Mouse (Mus musculus) MEL (cell line): Measurements from ENCODE around the gene Tmc2. TPM values are rescaled to one million over a fixed set of nuclear protein-coding genes. Genes with fewer than 3 reads are reported as not detected.

Source experiments
- DNase-seq: peaks from one replicate; pipeline ENCODE4 v3.0.0; 2011; ENCODE audit warnings: low read depth, low spot score
- H3K27ac ChIP-seq: 2 replicates; pipeline ENCODE4 v1.5.1; 2012; ENCODE audit warnings: low read depth, mild to moderate bottlenecking, control low read depth, low read length, moderate library complexity; ENCODE audit not compliant: control insufficient read depth
- H3K27me3 ChIP-seq, 2 experiments: fragments of 150-350 bp in 1 of 2; sonication (generic) in 1 of 2; 2 replicates each; pipeline ENCODE4 v1.6.1; 2012; ENCODE audit warnings: low read length in 2 of 2, mild to moderate bottlenecking in 2 of 2, improper control_type of control experiment in 1 of 2, moderate library complexity in 1 of 2; ENCODE audit not compliant: insufficient read depth in 2 of 2, control insufficient read depth in 1 of 2
- H3K36me3 ChIP-seq, 2 experiments: 2 replicates each; pipeline ENCODE4 v1.6.1; 2012 to 2014; ENCODE audit warnings: low read length in 2 of 2, improper control_type of control experiment in 1 of 2, inconsistent platforms in 1 of 2, mild to moderate bottlenecking in 1 of 2; ENCODE audit not compliant: insufficient read depth in 2 of 2, control insufficient read depth in 1 of 2
- H3K4me1 ChIP-seq, 2 experiments: fragments of 150-350 bp in 1 of 2; sonication (generic) in 1 of 2; 2 replicates each; pipeline ENCODE4 v1.6.1; 2012; ENCODE audit warnings: low read length in 2 of 2, improper control_type of control experiment in 1 of 2, mild to moderate bottlenecking in 1 of 2; ENCODE audit not compliant: insufficient read depth in 2 of 2, control insufficient read depth in 1 of 2
- H3K4me3 ChIP-seq, 2 experiments: fragments of 150-350 bp in 1 of 2; sonication (generic) in 1 of 2; 2 replicates each; pipeline ENCODE4 v1.5.1; 2012; ENCODE audit warnings: low read depth in 2 of 2, low read length in 2 of 2, mild to moderate bottlenecking in 2 of 2, moderate library complexity in 2 of 2, control low read depth in 1 of 2, improper control_type of control experiment in 1 of 2; ENCODE audit not compliant: control insufficient read depth in 1 of 2, insufficient read depth in 1 of 2
- H3K79me2 ChIP-seq: 2 replicates; pipeline ENCODE4 v1.6.1; 2012; ENCODE audit warnings: mild to moderate bottlenecking, low read length, moderate library complexity; ENCODE audit not compliant: control insufficient read depth, poor library complexity, insufficient read depth
- H3K9ac ChIP-seq: 2 replicates; pipeline ENCODE4 v1.6.1; 2012; ENCODE audit warnings: low read depth, mild to moderate bottlenecking, control low read depth, low read length, moderate library complexity; ENCODE audit not compliant: control insufficient read depth, poor library complexity, severe bottlenecking
- H3K9me3 ChIP-seq: fragments of 150-350 bp; sonication (generic); replicated peaks from 2 replicates; pipeline ENCODE4 v1.6.1; 2012; ENCODE audit warnings: mild to moderate bottlenecking, low read length, improper control_type of control experiment, moderate library complexity; ENCODE audit not compliant: insufficient read depth
- CTCF ChIP-seq, 3 experiments: IDR thresholded peaks in 2 of 3; conservative IDR thresholded peaks in 1 of 3; 2 replicates each; pipeline ENCODE4 v1.5.1; 2011 to 2012; ENCODE audit warnings: low read length in 3 of 3, low read depth in 2 of 3, mild to moderate bottlenecking in 2 of 3, improper control_type of control experiment in 1 of 3, inconsistent platforms in 1 of 3, mixed read lengths in 1 of 3, moderate library complexity in 1 of 3; ENCODE audit not compliant: control insufficient read depth in 1 of 3, insufficient read depth in 1 of 3, poor library complexity in 1 of 3, severe bottlenecking in 1 of 3
- HCFC1 ChIP-seq: IDR thresholded peaks from 2 replicates; pipeline ENCODE4 v1.6.1; 2012; ENCODE audit warnings: low read depth, mild to moderate bottlenecking, inconsistent platforms, low read length, improper control_type of control experiment, moderate library complexity
- MAZ ChIP-seq: IDR thresholded peaks from 2 replicates; pipeline ENCODE4 v1.6.1; 2012; ENCODE audit warnings: low read depth, mild to moderate bottlenecking, inconsistent platforms, low read length, improper control_type of control experiment
- MEF2A ChIP-seq: IDR thresholded peaks from 2 replicates; pipeline ENCODE4 v1.6.1; 2014; ENCODE audit warnings: low read depth, mild to moderate bottlenecking, inconsistent platforms, low read length, improper control_type of control experiment; ENCODE audit not compliant: poor library complexity, insufficient replicate concordance, severe bottlenecking; ENCODE audit errors: extremely low read depth
- MXI1 ChIP-seq: IDR thresholded peaks from 2 replicates; pipeline ENCODE4 v1.6.1; 2011; ENCODE audit warnings: mild to moderate bottlenecking, low read depth, low read length, improper control_type of control experiment
- NELFE ChIP-seq: IDR thresholded peaks from 2 replicates; pipeline ENCODE4 v1.6.1; 2011; ENCODE audit warnings: low read depth, low read length, improper control_type of control experiment
- POLR2AphosphoS2 ChIP-seq: IDR thresholded peaks from 2 replicates; pipeline ENCODE4 v1.6.1; 2011; ENCODE audit warnings: low read length, improper control_type of control experiment
- RAD21 ChIP-seq: IDR thresholded peaks from 2 replicates; pipeline ENCODE4 v1.6.1; 2011; ENCODE audit warnings: mild to moderate bottlenecking, low read depth, low read length, improper control_type of control experiment
- RCOR1 ChIP-seq: IDR thresholded peaks from 2 replicates; pipeline ENCODE4 v1.6.1; 2012; ENCODE audit warnings: low read depth, mild to moderate bottlenecking, inconsistent platforms, low read length, improper control_type of control experiment
- SMC3 ChIP-seq: IDR thresholded peaks from 2 replicates; pipeline ENCODE4 v1.6.1; 2011; ENCODE audit warnings: low read depth, low read length, improper control_type of control experiment
- TCF12 ChIP-seq: IDR thresholded peaks from 2 replicates; pipeline ENCODE4 v1.6.1; 2014; ENCODE audit warnings: low read depth, mild to moderate bottlenecking, inconsistent platforms, low read length, improper control_type of control experiment, moderate library complexity
- USF1 ChIP-seq: IDR thresholded peaks from 2 replicates; pipeline ENCODE4 v1.6.1; 2014; ENCODE audit warnings: low read depth, mild to moderate bottlenecking, inconsistent platforms, low read length, improper control_type of control experiment, moderate library complexity
- USF2 ChIP-seq, 2 experiments: IDR thresholded peaks; 2 replicates each; pipeline ENCODE4 v1.6.1; 2011 to 2012; ENCODE audit warnings: improper control_type of control experiment in 2 of 2, low read length in 2 of 2, borderline replicate concordance in 1 of 2, inconsistent platforms in 1 of 2, low read depth in 1 of 2, mild to moderate bottlenecking in 1 of 2; ENCODE audit not compliant: insufficient read depth in 1 of 2
- ZC3H11A ChIP-seq: IDR thresholded peaks from 2 replicates; pipeline ENCODE4 v1.6.1; 2012; ENCODE audit warnings: low read depth, mild to moderate bottlenecking, inconsistent platforms, low read length, improper control_type of control experiment
- ZKSCAN1 ChIP-seq: IDR thresholded peaks from 2 replicates; pipeline ENCODE4 v1.6.1; 2012; ENCODE audit warnings: low read depth, mild to moderate bottlenecking, inconsistent platforms, low read length, improper control_type of control experiment, moderate library complexity
- polyA plus RNA-seq, 2 experiments: library from polyadenylated mRNA; stranded (reverse) in 1 of 2; unstranded in 1 of 2; fragments of >175 nt in 1 of 2; fragments of >200 nt in 1 of 2; gene quantifications; 2 replicates each; pipeline versions ENCODE4 v1.2.1 to v1.2.4; 2012; ENCODE audit warnings: low replicate concordance in 2 of 2, low read depth in 1 of 2; ENCODE audit not compliant: insufficient read length in 2 of 2, insufficient read depth in 1 of 2, missing spikeins in 1 of 2
- total RNA-seq: library from RNA; depleted of rRNA; stranded (reverse); fragments of 300-350 nt; gene quantifications from 2 replicates; pipeline ENCODE4 v1.2.3, GENCODE M21; 2012

Tmc2 gene
- total and polyA plus RNA-seq, 3 experiments = not detected

DNA sequence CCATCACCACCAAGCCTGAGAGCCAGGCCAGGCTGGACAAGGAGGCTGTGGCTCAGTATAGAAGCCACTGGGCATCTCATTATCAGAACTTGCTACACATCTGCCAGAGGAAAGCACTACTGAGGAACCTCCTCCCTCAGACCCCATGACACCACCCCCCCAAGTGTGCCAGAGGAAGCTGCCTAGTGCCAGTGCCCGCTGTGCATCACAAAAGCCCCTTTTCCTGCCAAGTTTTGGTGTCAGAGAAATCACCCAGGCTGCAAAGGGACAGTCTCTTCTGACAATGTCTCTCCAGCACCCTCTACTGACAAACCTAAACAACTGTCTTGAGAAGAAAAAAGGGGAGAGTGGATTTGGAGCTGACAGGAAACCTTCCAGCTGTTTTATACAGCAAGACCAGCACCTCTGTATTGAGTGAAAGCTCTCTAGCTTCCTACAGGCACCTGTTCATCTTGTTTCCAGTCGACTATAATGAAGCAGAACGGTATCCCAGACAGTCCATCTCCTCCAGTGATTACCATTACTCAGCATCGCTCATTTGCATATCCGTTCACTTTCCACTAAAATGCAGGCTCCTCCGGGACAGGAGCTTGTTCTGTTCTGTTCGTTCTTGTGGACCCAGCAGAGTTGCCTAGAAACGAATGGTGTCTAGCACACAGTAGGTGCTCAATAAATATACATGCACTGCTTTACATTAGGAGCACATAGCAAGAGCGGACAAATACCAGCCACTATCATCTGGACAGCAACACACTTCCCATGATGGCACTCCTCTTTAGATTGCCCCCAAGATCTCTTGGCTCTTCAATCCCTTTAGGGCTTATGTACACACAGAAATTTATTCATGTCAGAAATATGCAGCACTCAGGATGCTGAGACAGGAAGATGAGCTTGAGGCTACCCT, 28.4 kb upstream of the Tmc2 start:
- H3K27me3 ChIP-seq = no peaks in the 10 kb centered on the region
- no peak overlapping the region for H3K4me3 ChIP-seq
- no peaks in the 10 kb centered on the region for H3K4me1 ChIP-seq
- no peaks in the 10 kb centered on the region for H3K79me2 ChIP-seq
- DNase-seq = peak; percentile 65
- TF ChIP-seq RAD21 (peak; percentile 56), CTCF (IDR thresholded peaks at IDR 0.05 in 2 of 3, conservative IDR thresholded peaks at IDR 0.05 in 1 of 3; ENCODE audit: control insufficient read depth in 1 of 3, insufficient read depth in 1 of 3, low read depth in 2 of 3, low read length in 3 of 3, poor library complexity in 1 of 3, severe bottlenecking in 1 of 3) (peak; percentile 20 to 65 (median 31); a peak in 4 of 6 replicates), ZKSCAN1 (0 out of 2 replicates have a peak, but pooled peaks have one; percentile 45), SMC3 (peak; percentile 56), MAZ (no peak)
- H3K9me3 ChIP-seq = no peaks in the 10 kb centered on the region
- no peak overlapping the region for H3K27ac ChIP-seq
- peaks cover 0 to 9% of the 10 kb centered on the region in 2 experiments; a peak in 2 of 4 replicates for H3K36me3 ChIP-seq
- H3K9ac ChIP-seq = no peak overlapping the region

DNA sequence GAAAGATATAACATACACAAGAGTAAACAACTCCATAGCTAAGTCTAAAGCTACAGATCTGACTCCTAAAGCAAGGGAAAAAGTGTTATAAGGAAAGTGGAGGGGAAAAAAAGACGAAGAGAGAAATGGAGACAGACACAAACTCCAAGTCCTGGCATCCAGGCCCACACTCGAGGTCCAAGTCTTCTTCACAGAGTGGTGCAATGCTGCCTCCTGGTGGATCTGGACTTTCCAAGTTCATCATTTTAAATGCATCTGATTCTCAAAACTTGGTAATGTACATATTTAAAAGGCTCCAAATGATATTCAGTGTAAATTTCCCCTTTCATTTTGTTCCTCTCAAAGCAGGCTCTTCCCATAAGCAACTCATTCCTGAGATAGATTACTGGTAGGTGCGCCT, 27.1 kb upstream of the Tmc2 start:
- no peak for TF ChIP-seq USF1
- TF ChIP-seq ZC3H11A = no peak
- peak; percentile 50 to 71 (median 55) for TF ChIP-seq CTCF (IDR thresholded peaks at IDR 0.05 in 2 of 3, conservative IDR thresholded peaks at IDR 0.05 in 1 of 3; ENCODE audit: control insufficient read depth in 1 of 3, insufficient read depth in 1 of 3, low read depth in 2 of 3, low read length in 3 of 3, poor library complexity in 1 of 3, severe bottlenecking in 1 of 3)
- TF ChIP-seq USF2 (IDR thresholded peaks at IDR 0.05; ENCODE audit: borderline replicate concordance in 1 of 2, insufficient read depth in 1 of 2, low read depth in 1 of 2, low read length in 2 of 2) = no peak
- TF ChIP-seq POLR2AphosphoS2 = 0 out of 2 replicates have a peak, but pooled peaks have one; percentile 28
- TF ChIP-seq RCOR1 = no peak
- no peak for TF ChIP-seq MXI1
- no peak for TF ChIP-seq MEF2A
- no peak for TF ChIP-seq HCFC1
- TF ChIP-seq TCF12 = no peak
- peak; percentile 54 for TF ChIP-seq SMC3
- TF ChIP-seq RAD21 = peak; percentile 59
- TF ChIP-seq NELFE = no peak
- peak; percentile 73 for DNase-seq
- no peak overlapping the region for H3K4me3 ChIP-seq
- no peaks in the 10 kb centered on the region for H3K9me3 ChIP-seq
- H3K27me3 ChIP-seq = no peaks in the 10 kb centered on the region
- H3K36me3 ChIP-seq = peaks cover 0 to 17% of the 10 kb centered on the region in 2 experiments; a peak in 2 of 4 replicates
- no peak overlapping the region for H3K27ac ChIP-seq
- no peaks in the 10 kb centered on the region for H3K4me1 ChIP-seq
- no peaks in the 10 kb centered on the region for H3K79me2 ChIP-seq
- no peak overlapping the region for H3K9ac ChIP-seq
